Comparison of ENCODE assay signal across 8 mouse cellular contexts in genomic region chr2:134976796-134977330, GRCm38 (mm10).
A peak's percentile ranks its signal among the peaks of the same experiment; 100 is the strongest.
DNase-seq lines count a peak whose midpoint lies in the region; ATAC-seq and TF ChIP-seq lines count a peak whose summit lies in the region.
"Had no signal": no experiment of that assay in that cellular context is flagged by ENCODE, and none has a peak within 500 bp of the region (broad histone marks: within the 10 kb centered on the region; RNA-seq: fewer than 3 reads in every experiment).

No protein-coding gene starts in this region.

- peak; percentile 80 for DNase-seq in left cerebral cortex, postnatal 4 days
- DNase-seq in left cerebral cortex, postnatal 36 days (ENCODE audit: low spot score in 2 of 2): no peak
- DNase-seq in cerebellum, adult 9-10 months: peak; percentile 53
- peak; percentile 3 for DNase-seq in heart, postnatal 25 days (ENCODE audit: low spot score)
- peak; percentile 71 for DNase-seq in liver, postnatal 0 days
- no peak for DNase-seq in urinary bladder, postnatal 4 days (ENCODE audit: low spot score in 2 of 2)
- no peak for DNase-seq in T-cell, adult 2 months (ENCODE audit: low spot score)

- no peak for TF ChIP-seq CTCF in liver, postnatal 0 days (IDR thresholded peaks at IDR 0.05; ENCODE audit: low read depth)

- no peaks in the 10 kb centered on the region for H3K36me3 ChIP-seq in liver, postnatal 0 days (replicated peaks; ENCODE audit: insufficient read depth, low read length)

- H3K4me1 ChIP-seq in liver, postnatal 0 days (ENCODE audit: insufficient read depth): peaks cover 4% of the 10 kb centered on the region; the same call in 1 of the 2 replicates

- 40% methylated on average over 3 of the region's 3 CpGs for WGBS in liver, postnatal 0 days (ENCODE audit: insufficient replicate concordance)

- H3K9ac ChIP-seq in liver, postnatal 0 days (replicated peaks): no peak overlapping the region

- H3K27me3 ChIP-seq in liver, postnatal 0 days (ENCODE audit: insufficient read depth, low read length): no peaks in the 10 kb centered on the region

- no peak overlapping the region for H3K4me3 ChIP-seq in liver, postnatal 0 days (ENCODE audit: low read depth, low read length)

- TF ChIP-seq EP300 in liver, postnatal 0 days (IDR thresholded peaks at IDR 0.05; ENCODE audit: low read depth): peak; percentile 54

- peak; percentile 97 for ATAC-seq in liver, postnatal 0 days

- peak overlapping the region; percentile 31 for H3K27ac ChIP-seq in liver, postnatal 0 days (ENCODE audit: low read depth)
- H3K27ac ChIP-seq: kidney, postnatal 0 days had no signal

- intact Hi-C loops in left cerebral cortex, postnatal 4 days (cut with DNase I): no loop called here
- intact Hi-C loops in left cerebral cortex, postnatal 36 days (cut with DNase I): no loop called here
- intact Hi-C loops in heart, postnatal 25 days (cut with DNase I): no loop called here

- no peak overlapping the region for H3K4me2 ChIP-seq in liver, postnatal 0 days (ENCODE audit: low read depth, low read length)

- H3K9me3 ChIP-seq in liver, postnatal 0 days (ENCODE audit: low read length): no peaks in the 10 kb centered on the region

Comparison
In these comparisons a context has a peak if more than half of its experiments do, and no peak if none do; other contexts are left out.
1. DNase-seq: peak in left cerebral cortex, postnatal 4 days (single experiment), cerebellum, adult 9-10 months (single experiment), heart, postnatal 25 days (single experiment) and liver, postnatal 0 days (single experiment); none in left cerebral cortex, postnatal 36 days (0 of 2), urinary bladder, postnatal 4 days (0 of 2) and T-cell, adult 2 months (single experiment).